Mouse (Mus musculus): ENCODE measurements around the gene Gcsh. TPM values are rescaled to one million over a fixed set of nuclear protein-coding genes. Genes with fewer than 3 reads are reported as not detected.

Gene Gcsh
- polyA plus RNA-seq, 1 experiment from 2014 or later, result 158 TPM

- H3K9ac ChIP-seq (ENCODE audit: low read length), result no peak overlapping the region
- H3K4me2 ChIP-seq (ENCODE audit: low read depth), result no peak overlapping the region
- 93% methylated on average over 8 of the region's 8 CpGs for WGBS
- no peaks in the 10 kb centered on the region for H3K27me3 ChIP-seq (ENCODE audit: control insufficient read depth, insufficient read depth, low read length)
- H3K9me3 ChIP-seq (ENCODE audit: control insufficient read depth, low read length), result no peaks in the 10 kb centered on the region
- no peak overlapping the region for H3K27ac ChIP-seq (ENCODE audit: low read depth, low read length)
- H3K4me3 ChIP-seq (ENCODE audit: low read depth, low read length), result no peak overlapping the region
- H3K36me3 ChIP-seq (ENCODE audit: control insufficient read depth, insufficient read depth, low read length), result no peaks in the 10 kb centered on the region
- no peak for DNase-seq (ENCODE audit: low spot score)
- no peak for ATAC-seq (ENCODE audit: insufficient read depth, low FRiP score, low TSS enrichment)
- H3K4me1 ChIP-seq (ENCODE audit: control insufficient read depth, insufficient read depth, low read length), result peaks cover 5% of the 10 kb centered on the region; the same call in 1 of the 2 replicates
Measured at GRCm38 (mm10) chr8:116991241-116991640, 2.1 kb downstream of the Gcsh start.

GRCm38 (mm10) chr8:116989842-116990241, 3.5 kb downstream of the Gcsh start:
- no peaks in the 10 kb centered on the region for H3K27me3 ChIP-seq (ENCODE audit: control insufficient read depth, insufficient read depth, low read length)
- no peak for DNase-seq (ENCODE audit: low spot score)
- H3K9ac ChIP-seq (ENCODE audit: low read length), result no peak overlapping the region
- WGBS, result 95% methylated on average over 3 of the region's 3 CpGs
- no peak overlapping the region for H3K4me2 ChIP-seq (ENCODE audit: low read depth)
- H3K36me3 ChIP-seq (ENCODE audit: control insufficient read depth, insufficient read depth, low read length), result no peaks in the 10 kb centered on the region
- H3K27ac ChIP-seq (ENCODE audit: low read depth, low read length), result no peak overlapping the region
- H3K4me3 ChIP-seq (ENCODE audit: low read depth, low read length), result no peak overlapping the region
- no peak for ATAC-seq (ENCODE audit: insufficient read depth, low FRiP score, low TSS enrichment)
- no peaks in the 10 kb centered on the region for H3K9me3 ChIP-seq (ENCODE audit: control insufficient read depth, low read length)
- H3K4me1 ChIP-seq (ENCODE audit: control insufficient read depth, insufficient read depth, low read length), result peaks cover 5% of the 10 kb centered on the region; the same call in 1 of the 2 replicates

- Histone ChIP-seq H3K9ac (ENCODE audit: low read length) (no peak overlapping the region), H3K4me3 (ENCODE audit: low read depth, low read length) (no peak overlapping the region), H3K27ac (ENCODE audit: low read depth, low read length) (no peak overlapping the region), H3K4me1 (ENCODE audit: control insufficient read depth, insufficient read depth, low read length) (no peaks in the 10 kb centered on the region), H3K4me2 (ENCODE audit: low read depth) (no peak overlapping the region), H3K36me3 (ENCODE audit: control insufficient read depth, insufficient read depth, low read length) (no peaks in the 10 kb centered on the region), H3K9me3 (ENCODE audit: control insufficient read depth, low read length) (no peaks in the 10 kb centered on the region), H3K27me3 (ENCODE audit: control insufficient read depth, insufficient read depth, low read length) (no peaks in the 10 kb centered on the region)
- ATAC-seq (ENCODE audit: insufficient read depth, low FRiP score, low TSS enrichment) (no peak), DNase-seq (ENCODE audit: low spot score) (peak; percentile 56)
- 24% methylated on average over 4 of the region's 4 CpGs for WGBS
Measured at GRCm38 (mm10) chr8:116980117-116980516, 13.2 kb downstream of the Gcsh start.

GRCm38 (mm10) chr8:116978631-116979256, 14.6 kb downstream of the Gcsh start, which contains the start of gene 1700030J22Rik:
1700030J22Rik (minus strand) TSS chr8:116978959.
- H3K9ac ChIP-seq (ENCODE audit: low read length), result 0 out of 2 replicates have a peak within 1 kb of the TSS, but pooled peaks have one; percentile 23
- H3K4me2 ChIP-seq (ENCODE audit: low read depth), result peak within 1 kb of the TSS; percentile 59
- no peaks in the 10 kb centered on the region for H3K4me1 ChIP-seq (ENCODE audit: control insufficient read depth, insufficient read depth, low read length)
- no peaks in the 10 kb centered on the region for H3K27me3 ChIP-seq (ENCODE audit: control insufficient read depth, insufficient read depth, low read length)
- no peak within 1 kb of the TSS for H3K27ac ChIP-seq (ENCODE audit: low read depth, low read length)
- no peaks in the 10 kb centered on the region for H3K9me3 ChIP-seq (ENCODE audit: control insufficient read depth, low read length)
- WGBS, result under 1% methylated on average over 46 of the region's 46 CpGs
- peak within 1 kb of the TSS; percentile 53 for H3K4me3 ChIP-seq (ENCODE audit: low read depth, low read length)
- ATAC-seq (ENCODE audit: insufficient read depth, low FRiP score, low TSS enrichment), result peak; percentile 99
- peak; percentile 99 for DNase-seq (ENCODE audit: low spot score)
- H3K36me3 ChIP-seq (ENCODE audit: control insufficient read depth, insufficient read depth, low read length), result no peaks in the 10 kb centered on the region

GRCm38 (mm10) chr8:116978052-116978451, 15.3 kb downstream of the Gcsh start:
- peak overlapping the region; percentile 59 for H3K4me2 ChIP-seq (ENCODE audit: low read depth)
- H3K4me3 ChIP-seq (ENCODE audit: low read depth, low read length), result peak overlapping the region; percentile 53
- no peaks in the 10 kb centered on the region for H3K9me3 ChIP-seq (ENCODE audit: control insufficient read depth, low read length)
- no peak overlapping the region for H3K27ac ChIP-seq (ENCODE audit: low read depth, low read length)
- WGBS, result 31% methylated on average over 8 of the region's 8 CpGs
- H3K4me1 ChIP-seq (ENCODE audit: control insufficient read depth, insufficient read depth, low read length), result no peaks in the 10 kb centered on the region
- H3K27me3 ChIP-seq (ENCODE audit: control insufficient read depth, insufficient read depth, low read length), result no peaks in the 10 kb centered on the region
- 0 out of 2 replicates have a peak overlapping the region, but pooled peaks have one; percentile 23 for H3K9ac ChIP-seq (ENCODE audit: low read length)
- DNase-seq (ENCODE audit: low spot score) (no peak), ATAC-seq (ENCODE audit: insufficient read depth, low FRiP score, low TSS enrichment) (no peak)
- H3K36me3 ChIP-seq (ENCODE audit: control insufficient read depth, insufficient read depth, low read length), result no peaks in the 10 kb centered on the region

GRCm38 (mm10) chr8:116975606-116976005, 17.7 kb downstream of the Gcsh start:
- H3K9me3 ChIP-seq (ENCODE audit: control insufficient read depth, low read length), result no peaks in the 10 kb centered on the region
- no peak overlapping the region for H3K4me3 ChIP-seq (ENCODE audit: low read depth, low read length)
- 72% methylated on average over 5 of the region's 5 CpGs for WGBS
- ATAC-seq (ENCODE audit: insufficient read depth, low FRiP score, low TSS enrichment) (no peak), DNase-seq (ENCODE audit: low spot score) (no peak)
- no peaks in the 10 kb centered on the region for H3K27me3 ChIP-seq (ENCODE audit: control insufficient read depth, insufficient read depth, low read length)
- no peak overlapping the region for H3K9ac ChIP-seq (ENCODE audit: low read length)
- H3K4me1 ChIP-seq (ENCODE audit: control insufficient read depth, insufficient read depth, low read length), result no peaks in the 10 kb centered on the region
- no peaks in the 10 kb centered on the region for H3K36me3 ChIP-seq (ENCODE audit: control insufficient read depth, insufficient read depth, low read length)
- H3K27ac ChIP-seq (ENCODE audit: low read depth, low read length), result no peak overlapping the region
- no peak overlapping the region for H3K4me2 ChIP-seq (ENCODE audit: low read depth)

- Histone ChIP-seq H3K27me3 (ENCODE audit: control insufficient read depth, insufficient read depth, low read length) (no peaks in the 10 kb centered on the region), H3K4me2 (ENCODE audit: low read depth) (no peak overlapping the region), H3K9ac (ENCODE audit: low read length) (no peak overlapping the region), H3K27ac (ENCODE audit: low read depth, low read length) (no peak overlapping the region), H3K9me3 (ENCODE audit: control insufficient read depth, low read length) (no peaks in the 10 kb centered on the region), H3K4me3 (ENCODE audit: low read depth, low read length) (no peak overlapping the region), H3K36me3 (ENCODE audit: control insufficient read depth, insufficient read depth, low read length) (no peaks in the 10 kb centered on the region), H3K4me1 (ENCODE audit: control insufficient read depth, insufficient read depth, low read length) (no peaks in the 10 kb centered on the region)
- DNase-seq (ENCODE audit: low spot score), result no peak
- no peak for ATAC-seq (ENCODE audit: insufficient read depth, low FRiP score, low TSS enrichment)
- 39% methylated on average over 5 of the region's 5 CpGs for WGBS
Measured at GRCm38 (mm10) chr8:116975066-116975465, 18.3 kb downstream of the Gcsh start.

GRCm38 (mm10) chr8:116969531-116969930, 23.8 kb downstream of the Gcsh start:
- Histone ChIP-seq H3K4me1 (ENCODE audit: control insufficient read depth, insufficient read depth, low read length) (no peaks in the 10 kb centered on the region), H3K4me2 (ENCODE audit: low read depth) (no peak overlapping the region), H3K9me3 (ENCODE audit: control insufficient read depth, low read length) (no peaks in the 10 kb centered on the region), H3K9ac (ENCODE audit: low read length) (no peak overlapping the region), H3K36me3 (ENCODE audit: control insufficient read depth, insufficient read depth, low read length) (no peaks in the 10 kb centered on the region), H3K27me3 (ENCODE audit: control insufficient read depth, insufficient read depth, low read length) (no peaks in the 10 kb centered on the region), H3K4me3 (ENCODE audit: low read depth, low read length) (no peak overlapping the region), H3K27ac (ENCODE audit: low read depth, low read length) (no peak overlapping the region)
- DNase-seq (ENCODE audit: low spot score) (no peak), ATAC-seq (ENCODE audit: insufficient read depth, low FRiP score, low TSS enrichment) (no peak)
- WGBS, result 83% methylated on average over 6 of the region's 6 CpGs

- H3K4me1 ChIP-seq (ENCODE audit: control insufficient read depth, insufficient read depth, low read length), result no peaks in the 10 kb centered on the region
- DNase-seq (ENCODE audit: low spot score) (no peak), ATAC-seq (ENCODE audit: insufficient read depth, low FRiP score, low TSS enrichment) (no peak)
- no peak overlapping the region for H3K4me2 ChIP-seq (ENCODE audit: low read depth)
- no peak overlapping the region for H3K27ac ChIP-seq (ENCODE audit: low read depth, low read length)
- H3K27me3 ChIP-seq (ENCODE audit: control insufficient read depth, insufficient read depth, low read length), result no peaks in the 10 kb centered on the region
- H3K4me3 ChIP-seq (ENCODE audit: low read depth, low read length), result no peak overlapping the region
- no peaks in the 10 kb centered on the region for H3K9me3 ChIP-seq (ENCODE audit: control insufficient read depth, low read length)
- H3K9ac ChIP-seq (ENCODE audit: low read length), result no peak overlapping the region
- WGBS, result 93% methylated on average over 9 of the region's 9 CpGs
- peaks cover 7% of the 10 kb centered on the region for H3K36me3 ChIP-seq (ENCODE audit: control insufficient read depth, insufficient read depth, low read length)
Measured at GRCm38 (mm10) chr8:116954415-116954814, 38.9 kb downstream of the Gcsh start.
